Mouse (Mus musculus): ENCODE results near the gene Mical1. TPM values are rescaled to one million over a fixed set of nuclear protein-coding genes. Genes with fewer than 3 reads are reported as not detected.

Mical1 gene
- polyA plus RNA-seq, 1 experiment from 2014 or later, result 4.8 TPM

- Histone ChIP-seq H3K4me3 (replicated peaks) (no peak overlapping the region), H3K4me2 (no peak overlapping the region), H3K36me3 (replicated peaks) (peaks cover 42% of the 10 kb centered on the region), H3K9me3 (replicated peaks) (no peaks in the 10 kb centered on the region), H3K9ac (no peak overlapping the region), H3K27ac (replicated peaks) (no peak overlapping the region), H3K27me3 (no peaks in the 10 kb centered on the region), H3K4me1 (replicated peaks) (peaks cover 8% of the 10 kb centered on the region)
- ATAC-seq (ENCODE audit: insufficient read depth), result no peak
- WGBS (ENCODE audit: insufficient replicate concordance), result 24% methylated on average over 2 of the region's 2 CpGs
Observed at GRCm38 (mm10) chr10:41460501-41460900, 15.6 kb upstream of the Mical1 start.

GRCm38 (mm10) chr10:41461057-41461722 lies 14.9 kb upstream of the Mical1 start:
- no peak overlapping the region for H3K4me3 ChIP-seq (replicated peaks)
- no peak overlapping the region for H3K27ac ChIP-seq (replicated peaks)
- no peak overlapping the region for H3K4me2 ChIP-seq
- no peak overlapping the region for H3K9ac ChIP-seq
- H3K27me3 ChIP-seq, result no peaks in the 10 kb centered on the region
- peaks cover 37% of the 10 kb centered on the region for H3K36me3 ChIP-seq (replicated peaks)
- no peak for ATAC-seq (ENCODE audit: insufficient read depth)
- WGBS (ENCODE audit: insufficient replicate concordance), result 62% methylated on average over 3 of the region's 3 CpGs
- no peaks in the 10 kb centered on the region for H3K9me3 ChIP-seq (replicated peaks)
- peaks cover 3% of the 10 kb centered on the region; the same call in 1 of the 2 replicates for H3K4me1 ChIP-seq (replicated peaks)

GRCm38 (mm10) chr10:41464401-41464955 lies 11.6 kb upstream of the Mical1 start:
- Histone ChIP-seq H3K27me3 (no peaks in the 10 kb centered on the region), H3K36me3 (replicated peaks) (peaks cover 23% of the 10 kb centered on the region)
- WGBS (ENCODE audit: insufficient replicate concordance), result 79% methylated on average over 15 of the region's 15 CpGs

DNA sequence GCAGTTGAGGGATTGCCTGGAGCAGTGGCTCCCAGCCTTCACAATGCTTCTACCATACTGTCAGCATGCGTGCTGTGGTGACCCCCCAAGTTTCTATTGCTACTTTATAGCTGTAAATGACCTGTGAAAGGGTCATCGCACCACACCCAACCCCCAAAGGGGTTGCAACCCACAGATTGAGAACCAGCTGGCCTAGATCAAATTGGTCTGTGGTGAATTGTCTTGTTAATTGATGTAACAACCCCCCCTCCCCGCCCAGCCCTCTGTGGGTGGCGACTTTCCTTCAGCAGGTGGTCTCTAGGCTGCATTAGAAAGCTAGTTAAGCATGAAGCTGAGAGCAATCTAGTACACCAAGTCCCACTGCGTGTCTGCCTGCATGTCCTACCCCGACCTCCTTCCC lies 8.8 kb upstream of the Mical1 start:
- no peak overlapping the region for H3K4me2 ChIP-seq
- no peak for ATAC-seq (ENCODE audit: insufficient read depth)
- no peaks in the 10 kb centered on the region for H3K27me3 ChIP-seq
- H3K36me3 ChIP-seq (replicated peaks), result peaks cover 23% of the 10 kb centered on the region
- no peak overlapping the region for H3K9ac ChIP-seq
- H3K4me1 ChIP-seq (replicated peaks), result 0 out of 2 replicates have a peak, but pooled peaks cover 4% of the 10 kb centered on the region
- WGBS (ENCODE audit: insufficient replicate concordance), result 68% methylated on average over 6 of the region's 6 CpGs
- no peak overlapping the region for H3K4me3 ChIP-seq (replicated peaks)
- no peaks in the 10 kb centered on the region for H3K9me3 ChIP-seq (replicated peaks)
- no peak overlapping the region for H3K27ac ChIP-seq (replicated peaks)

More at GRCm38 (mm10) chr10:41464401-41464955, 11.6 kb upstream of the Mical1 start:
- no peak overlapping the region for H3K27ac ChIP-seq (replicated peaks)
- H3K4me2 ChIP-seq, result no peak overlapping the region
- H3K9ac ChIP-seq, result no peak overlapping the region
- no peaks in the 10 kb centered on the region for H3K4me1 ChIP-seq (replicated peaks)
- ATAC-seq (ENCODE audit: insufficient read depth), result no peak
- H3K4me3 ChIP-seq (replicated peaks), result no peak overlapping the region
- H3K9me3 ChIP-seq (replicated peaks), result no peaks in the 10 kb centered on the region

DNA sequence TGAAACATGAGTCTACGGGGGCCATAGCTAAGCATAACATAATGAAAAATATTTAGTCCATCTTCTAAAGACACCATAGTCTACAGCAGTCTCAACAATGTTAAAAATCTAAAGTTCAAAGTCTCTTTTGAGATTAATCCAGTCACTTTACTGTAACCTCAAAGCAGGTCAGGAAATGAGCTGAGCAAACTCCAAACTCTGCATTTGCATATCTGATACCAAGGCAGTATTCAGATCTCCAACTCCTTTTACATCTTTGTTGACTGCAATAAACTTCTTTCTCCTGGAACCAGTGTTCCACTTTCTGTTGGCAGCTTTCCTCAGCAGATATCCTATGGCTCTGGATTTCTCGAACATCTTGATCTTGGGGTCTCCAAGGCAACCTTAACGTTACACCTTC lies 5.4 kb upstream of the Mical1 start:
- H3K4me3 ChIP-seq (replicated peaks), result no peak overlapping the region
- H3K27me3 ChIP-seq, result no peaks in the 10 kb centered on the region; the same call in 1 of the 2 replicates
- H3K4me1 ChIP-seq (replicated peaks), result peaks cover 32% of the 10 kb centered on the region
- H3K27ac ChIP-seq (replicated peaks), result no peak overlapping the region
- no peak overlapping the region for H3K4me2 ChIP-seq
- no peak for ATAC-seq (ENCODE audit: insufficient read depth)
- H3K9me3 ChIP-seq (replicated peaks), result no peaks in the 10 kb centered on the region
- 0 out of 2 replicates have a peak, but pooled peaks cover 5% of the 10 kb centered on the region for H3K36me3 ChIP-seq (replicated peaks)
- no peak overlapping the region for H3K9ac ChIP-seq
- 63% methylated on average over 3 of the region's 3 CpGs for WGBS (ENCODE audit: insufficient replicate concordance)

DNA sequence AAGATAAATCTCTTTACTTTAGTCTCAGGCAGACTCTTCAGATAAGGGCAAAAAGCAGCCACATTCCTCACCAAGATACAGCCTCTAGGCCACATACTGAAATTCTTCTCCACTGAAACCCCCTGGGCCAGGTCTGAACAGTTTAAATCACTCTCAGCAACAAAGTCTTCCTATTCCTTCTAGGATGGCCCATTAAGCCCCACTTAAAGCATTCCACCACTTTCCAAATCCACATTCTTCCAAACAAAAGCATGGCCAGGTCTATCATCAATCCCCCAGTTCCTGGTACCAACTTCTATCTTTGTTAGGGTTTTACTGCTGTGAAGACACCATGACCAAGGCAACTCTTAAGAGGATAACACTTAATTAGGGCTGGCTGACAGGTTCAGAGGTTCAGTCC lies 3.6 kb upstream of the Mical1 start:
- ATAC-seq (ENCODE audit: insufficient read depth), result no peak
- Histone ChIP-seq H3K27ac (replicated peaks) (no peak overlapping the region), H3K9me3 (replicated peaks) (no peaks in the 10 kb centered on the region), H3K9ac (no peak overlapping the region), H3K27me3 (peaks cover 18% of the 10 kb centered on the region), H3K4me2 (no peak overlapping the region), H3K4me3 (replicated peaks) (no peak overlapping the region), H3K36me3 (replicated peaks) (no peaks in the 10 kb centered on the region), H3K4me1 (replicated peaks) (peaks cover 50% of the 10 kb centered on the region)

- no peaks in the 10 kb centered on the region for H3K9me3 ChIP-seq (replicated peaks)
- H3K4me1 ChIP-seq (replicated peaks), result peaks cover 55% of the 10 kb centered on the region
- H3K4me3 ChIP-seq (replicated peaks), result no peak overlapping the region
- ATAC-seq (ENCODE audit: insufficient read depth), result no peak
- no peak overlapping the region for H3K4me2 ChIP-seq
- H3K27me3 ChIP-seq, result peaks cover 21% of the 10 kb centered on the region
- whole genome bisulfite sequencing (ENCODE audit: insufficient replicate concordance), result 47% methylated on average over 5 of the region's 5 CpGs
- no peak overlapping the region for H3K27ac ChIP-seq (replicated peaks)
- no peak overlapping the region for H3K9ac ChIP-seq
- no peaks in the 10 kb centered on the region for H3K36me3 ChIP-seq (replicated peaks)
Observed at GRCm38 (mm10) chr10:41472962-41473481, 3.1 kb upstream of the Mical1 start.

DNA sequence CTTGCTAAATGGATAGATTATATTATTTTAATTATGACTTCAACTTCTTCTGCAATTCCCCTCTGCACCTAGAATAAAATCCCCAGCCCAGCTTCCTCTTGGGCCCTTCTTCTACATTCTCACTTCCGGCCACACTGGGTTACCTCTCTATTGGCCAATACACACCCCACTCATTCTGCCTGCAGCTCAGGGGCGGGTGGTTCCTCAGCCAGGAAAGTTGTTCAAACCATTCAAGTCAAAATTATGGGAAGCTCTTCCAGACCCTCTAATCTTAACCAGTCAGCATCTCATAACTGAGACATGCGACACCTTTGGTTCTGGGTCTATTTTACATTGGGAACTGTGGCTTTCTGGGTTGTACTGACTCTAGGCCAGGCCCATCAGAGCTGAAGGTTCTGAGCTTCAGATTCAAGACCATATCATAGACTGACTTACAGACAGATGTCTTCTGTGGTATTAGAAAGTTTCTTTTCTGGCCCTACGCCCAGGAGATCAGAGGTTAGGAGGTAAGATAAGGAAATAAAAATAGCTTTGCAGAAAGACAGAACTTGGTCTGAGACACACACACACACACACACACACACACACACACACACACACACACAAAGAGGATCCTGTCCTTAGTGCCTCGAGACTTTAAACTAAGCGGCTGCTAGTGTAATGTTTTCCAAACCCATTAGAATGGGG lies 2.2 kb upstream of the Mical1 start:
- WGBS (ENCODE audit: insufficient replicate concordance), result 19% methylated on average over 6 of the region's 6 CpGs
- no peak overlapping the region for H3K27ac ChIP-seq (replicated peaks)

DNA sequence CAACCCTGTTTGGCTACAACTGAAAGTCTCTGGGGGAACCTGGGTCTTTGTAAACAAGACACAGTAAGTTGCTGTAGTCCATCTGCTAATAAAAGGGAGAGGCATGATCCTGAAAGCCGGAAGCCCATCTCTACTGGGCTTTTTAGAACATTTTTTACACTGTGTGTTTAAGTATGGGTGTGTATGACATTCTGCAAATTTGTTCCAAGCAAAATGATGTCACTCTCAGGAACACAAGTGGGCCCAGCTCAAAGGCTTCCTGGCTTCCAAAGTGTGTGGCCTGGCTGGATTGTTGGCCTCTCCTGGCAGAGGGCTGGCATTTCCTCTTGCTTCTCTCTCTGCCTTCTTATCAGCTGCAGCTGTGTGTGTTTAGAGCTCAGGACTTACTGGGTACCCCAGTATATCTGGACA lies 1.1 kb upstream of the Mical1 start:
- peak overlapping the region; percentile 15; the same call in 1 of the 2 replicates for H3K4me2 ChIP-seq
- peak overlapping the region; percentile 24; the same call in 1 of the 2 replicates for H3K27ac ChIP-seq (replicated peaks)
- WGBS (ENCODE audit: insufficient replicate concordance), result 60% methylated on average over 1 of the region's 1 CpGs
- H3K36me3 ChIP-seq (replicated peaks), result no peaks in the 10 kb centered on the region
- no peaks in the 10 kb centered on the region for H3K9me3 ChIP-seq (replicated peaks)
- no peak overlapping the region for H3K4me3 ChIP-seq (replicated peaks)
- peaks cover 56% of the 10 kb centered on the region for H3K4me1 ChIP-seq (replicated peaks)
- no peak overlapping the region for H3K9ac ChIP-seq
- no peak for ATAC-seq (ENCODE audit: insufficient read depth)
- H3K27me3 ChIP-seq, result peaks cover 35% of the 10 kb centered on the region

More for the DNA sequence above, 2.2 kb upstream of the Mical1 start:
- H3K4me3 ChIP-seq (replicated peaks), result no peak overlapping the region
- peak; percentile 29; the same call in 1 of the 2 replicates for ATAC-seq (ENCODE audit: insufficient read depth)
- H3K4me1 ChIP-seq (replicated peaks), result peaks cover 56% of the 10 kb centered on the region
- no peak overlapping the region for H3K9ac ChIP-seq
- no peaks in the 10 kb centered on the region for H3K36me3 ChIP-seq (replicated peaks)
- H3K4me2 ChIP-seq, result no peak overlapping the region
- H3K27me3 ChIP-seq, result peaks cover 29% of the 10 kb centered on the region
- H3K9me3 ChIP-seq (replicated peaks), result no peaks in the 10 kb centered on the region

DNA sequence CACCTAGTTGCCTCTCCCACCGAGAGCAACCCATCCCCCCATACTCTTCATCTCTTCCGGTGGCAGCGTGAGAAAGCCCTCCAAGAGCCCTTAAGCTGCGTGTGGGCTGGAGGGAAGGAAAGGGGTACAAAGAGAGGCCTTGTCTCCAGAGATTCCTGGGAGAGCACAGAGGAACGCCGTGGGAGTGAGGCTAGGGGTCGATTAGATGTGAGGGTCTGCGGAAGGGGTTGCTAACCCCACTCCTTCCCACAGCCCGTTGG lies 834 bp downstream of the Mical1 start:
- Histone ChIP-seq H3K36me3 (replicated peaks) (no peaks in the 10 kb centered on the region), H3K27ac (replicated peaks) (peak overlapping the region; percentile 57), H3K27me3 (peaks cover 39% of the 10 kb centered on the region), H3K4me3 (replicated peaks) (peak overlapping the region; percentile 61), H3K9me3 (replicated peaks) (no peaks in the 10 kb centered on the region), H3K4me1 (replicated peaks) (peaks cover 68% of the 10 kb centered on the region), H3K4me2 (peak overlapping the region; percentile 92), H3K9ac (peak overlapping the region; percentile 55)
- no peak for ATAC-seq (ENCODE audit: insufficient read depth)
- WGBS (ENCODE audit: insufficient replicate concordance), result under 1% methylated on average over 9 of the region's 9 CpGs

All from liver, embryonic 15.5 days (tissue).